Mouse (Mus musculus): ENCODE results near the gene Kcnma1. TPM values are rescaled to one million over a fixed set of nuclear protein-coding genes. Genes with fewer than 3 reads are reported as not detected.

The Kcnma1 gene
- polyA plus RNA-seq (2021; fragmentation: Nextera tagmentation): 26.5 and 29.5 TPM in 2 replicates
- long read RNA-seq, experiment 1, full-length matches to known transcripts: 1 of 92 reads
- long read RNA-seq, experiment 1, partial matches to known transcripts: 28 of 92 reads
- long read RNA-seq, experiment 1, other reads (novel, unspliced or antisense): 63 of 92 reads
- long read RNA-seq, experiment 2, partial matches to known transcripts: 34 of 107 reads
- long read RNA-seq, experiment 2, other reads (novel, unspliced or antisense): 73 of 107 reads

DNA sequence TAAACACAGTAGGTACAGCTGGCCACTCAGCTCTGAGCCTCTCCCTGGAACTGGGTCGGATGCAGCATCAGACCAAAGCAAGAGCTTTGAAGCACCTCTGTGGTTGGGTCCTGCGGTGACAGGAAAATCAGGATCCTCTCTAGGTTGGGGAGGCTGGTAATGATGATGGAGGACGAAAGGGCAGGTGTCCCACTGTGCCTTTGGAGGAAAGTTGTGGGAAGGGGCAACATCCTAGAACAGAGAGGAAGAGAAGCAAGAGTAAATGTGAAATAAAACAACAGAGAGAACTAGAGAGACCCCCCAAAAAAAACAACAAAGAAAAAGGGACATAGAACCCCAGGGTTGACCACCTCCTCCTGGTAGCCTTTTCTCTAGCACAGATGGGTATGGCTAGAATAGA lies at the start of gene Kcnma1:
Gene Kcnma1 (minus strand): TSS at position 101 of the 400 bp plus-strand sequence.

Other genes with a start within 250 kb of the Kcnma1 start
- gene Dlg5, start 231.4 kb upstream of the Kcnma1 start, polyA plus RNA-seq (2021; fragmentation: Nextera tagmentation): 2.3 and 2.9 TPM in 2 replicates